Mouse (Mus musculus) left cerebral cortex, postnatal 25 days (tissue): ENCODE data around the gene Zcwpw1. TPM values are rescaled to one million over a fixed set of nuclear protein-coding genes. Genes with fewer than 3 reads are reported as not detected.

ENCODE experiments used
- DNase-seq, 2 experiments: peaks; one replicate each; pipeline ENCODE4 v3.0.0; 2022; ENCODE audit warnings: low spot score in 2 of 2, mixed read lengths in 1 of 2
- intact Hi-C: fragments of 180-260 bp; cut with DNase I; formaldehyde crosslinking; loops from one replicate; pipeline ENCODE4 v1.15.1; 2025
- total RNA-seq, 2 experiments: library from RNA; stranded (reverse); gene quantifications; 2 replicates each; pipeline ENCODE4 v1.2.3; 2021

The Zcwpw1 gene
- total RNA-seq, 2 experiments from 2014 or later, result 4.6 to 6.7 TPM

GRCm38 (mm10) chr5:137751988-137752387 is 35.6 kb upstream of the Zcwpw1 start:
- no peak for DNase-seq

GRCm38 (mm10) chr5:137753111-137753832 is 34.3 kb upstream of the Zcwpw1 start:
- intact Hi-C loops, result no loop called here
- no peak for DNase-seq

More at GRCm38 (mm10) chr5:137751988-137752387, 35.6 kb upstream of the Zcwpw1 start:
- intact Hi-C loops, result no loop called here

DNA sequence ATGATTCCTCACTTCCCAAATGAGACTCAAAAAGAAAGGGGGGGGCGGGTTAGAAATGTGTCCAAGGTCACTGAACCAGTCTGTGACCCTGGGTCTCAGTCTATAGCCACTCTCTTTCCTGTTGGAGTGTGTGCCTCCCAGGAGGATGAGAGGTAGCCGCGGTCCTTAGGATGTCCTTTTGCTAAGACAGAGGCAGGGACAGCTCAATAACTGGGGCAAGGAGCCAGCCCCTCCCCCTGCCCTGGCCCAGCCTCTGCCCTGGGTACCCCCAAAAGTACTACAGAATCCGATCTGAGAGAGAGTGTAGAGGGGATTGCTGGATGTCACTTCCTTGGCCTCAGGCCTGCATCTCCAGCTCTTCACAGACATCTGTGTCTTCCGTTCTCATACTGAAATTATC is 32.2 kb upstream of the Zcwpw1 start:
- DNase-seq, result no peak
- intact Hi-C loops, result loop anchor here (5.0 kb wide), 1 partner anchor 223 kb away; the partner anchor contains the start of genes Epo and Gnb2

DNA sequence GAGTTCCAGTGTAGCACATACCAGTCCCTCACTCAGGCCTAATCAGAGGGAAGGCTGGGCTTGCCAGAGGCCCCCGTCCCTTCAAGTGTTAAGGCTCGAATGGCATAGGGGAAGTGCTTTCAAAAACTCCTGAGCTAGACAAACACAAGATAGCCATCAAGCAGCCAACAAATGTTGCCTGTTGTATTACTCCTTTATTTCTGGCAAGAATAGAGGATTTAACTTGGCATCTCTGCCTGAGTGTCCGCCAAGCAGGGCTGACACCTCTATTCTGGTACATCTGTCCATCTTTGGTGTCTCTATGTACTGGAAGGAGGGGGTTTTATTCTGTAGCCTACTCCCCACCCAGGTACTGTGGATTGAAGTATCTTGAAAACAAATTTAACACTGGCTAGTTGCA is 31.5 kb upstream of the Zcwpw1 start:
- no peak for DNase-seq

DNA sequence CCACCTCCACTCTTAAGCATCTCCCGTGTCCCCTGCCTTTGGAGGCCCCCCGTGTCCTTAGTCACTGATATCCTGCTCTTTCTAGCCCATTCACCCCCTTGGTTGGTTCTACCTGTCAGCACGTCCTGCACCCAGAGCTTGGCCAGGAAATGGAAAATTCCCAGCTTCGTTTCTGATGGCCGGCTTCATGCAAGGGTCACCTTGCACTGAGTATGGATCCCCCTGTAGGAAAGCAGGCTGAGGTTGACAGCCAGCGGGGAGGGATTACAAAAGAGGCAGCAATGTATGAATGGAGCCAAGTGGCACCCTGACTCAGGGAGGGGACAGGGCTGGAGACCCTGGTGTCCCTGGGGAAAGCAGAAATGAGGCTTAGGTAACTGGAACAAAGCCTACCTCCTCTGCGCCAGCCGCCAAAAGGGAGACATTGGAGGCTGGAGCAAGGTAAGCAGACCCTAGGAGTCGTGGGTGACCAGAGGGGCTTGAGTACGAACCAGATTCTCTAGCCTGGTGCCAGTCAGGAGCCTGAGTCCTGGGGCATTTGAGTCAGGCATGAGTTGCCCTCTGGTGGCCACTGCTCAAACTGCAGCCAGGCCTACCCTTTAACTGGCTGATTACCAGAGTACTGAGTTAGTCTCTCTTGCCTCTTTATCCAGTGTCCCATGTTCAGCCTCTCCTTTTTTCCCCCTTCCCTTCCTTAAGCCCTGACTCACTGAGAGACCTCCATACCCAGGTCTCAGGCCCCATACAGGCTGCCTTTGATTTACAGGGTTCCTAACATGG is 30.5 kb upstream of the Zcwpw1 start:
- intact Hi-C loops, result loop anchor here (1.0 to 5.0 kb wide), 2 partner anchors 100 to 225 kb away; partner anchors contain the start of genes Epo and Gnb2
- DNase-seq, result peak; percentile 88 to 92

More for the DNA sequence above, 31.5 kb upstream of the Zcwpw1 start:
- intact Hi-C loops, result loop anchor here (5.0 kb wide), 1 partner anchor 224 kb away; the partner anchor contains the start of genes Epo and Gnb2

DNA sequence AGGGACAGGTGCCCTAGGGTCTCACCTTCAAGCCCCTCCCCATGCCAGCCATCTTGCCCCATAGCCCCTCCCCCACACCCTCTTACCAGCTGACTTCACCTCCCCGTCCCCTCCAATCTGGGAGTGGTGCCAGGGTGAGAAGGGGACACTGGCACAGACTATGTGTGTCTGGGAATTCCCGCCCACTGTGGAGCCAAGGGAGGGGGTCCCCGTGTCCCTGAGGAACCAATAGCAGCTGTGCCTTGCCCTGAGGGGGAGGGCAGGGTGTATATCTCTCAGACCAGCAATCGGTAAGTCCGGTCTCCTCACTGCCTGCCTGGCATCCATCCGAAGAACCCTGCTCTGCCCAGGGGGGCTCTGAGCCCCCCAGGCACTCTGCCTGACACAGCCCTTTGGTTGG is 29.7 kb upstream of the Zcwpw1 start:
- peak; percentile 68 to 85 for DNase-seq
- intact Hi-C loops, result loop anchor here (1.0 to 5.0 kb wide), 2 partner anchors 101 to 226 kb away; partner anchors contain the start of genes Epo and Gnb2

GRCm38 (mm10) chr5:137758921-137759534 is 28.6 kb upstream of the Zcwpw1 start:
- intact Hi-C loops, result loop anchor here (5.0 kb wide), 1 partner anchor 227 kb away; the partner anchor contains the start of genes Epo and Gnb2
- no peak for DNase-seq

DNA sequence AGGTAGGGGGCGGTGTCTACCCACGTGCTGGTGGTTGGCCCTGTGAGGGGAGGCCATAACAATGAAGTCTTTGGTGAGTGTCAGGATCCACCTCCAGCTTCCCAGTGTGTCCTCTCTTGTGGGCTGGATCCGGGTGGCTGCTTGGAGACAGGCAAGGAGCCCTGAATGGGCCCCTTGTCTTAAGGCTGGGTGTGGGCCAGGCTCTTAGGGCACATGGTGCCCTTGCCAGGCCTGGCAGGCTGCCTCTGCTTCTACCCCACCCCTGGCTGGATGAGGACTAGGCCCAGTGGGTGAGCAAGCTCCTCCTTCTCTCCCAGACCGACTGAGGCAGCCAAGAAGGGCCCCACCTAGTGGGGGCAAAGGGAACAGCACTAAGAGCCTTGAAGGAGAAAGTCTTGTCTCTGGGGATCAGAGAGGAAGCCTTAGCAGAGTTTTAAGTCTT is 27.6 kb upstream of the Zcwpw1 start:
- peak; percentile 84 to 90 for DNase-seq
- intact Hi-C loops, result loop anchor here (5.0 kb wide), 1 partner anchor 228 kb away; the partner anchor contains the start of genes Epo and Gnb2

GRCm38 (mm10) chr5:137764609-137765340 is 22.8 kb upstream of the Zcwpw1 start:
- intact Hi-C loops, result no loop called here
- no peak for DNase-seq

DNA sequence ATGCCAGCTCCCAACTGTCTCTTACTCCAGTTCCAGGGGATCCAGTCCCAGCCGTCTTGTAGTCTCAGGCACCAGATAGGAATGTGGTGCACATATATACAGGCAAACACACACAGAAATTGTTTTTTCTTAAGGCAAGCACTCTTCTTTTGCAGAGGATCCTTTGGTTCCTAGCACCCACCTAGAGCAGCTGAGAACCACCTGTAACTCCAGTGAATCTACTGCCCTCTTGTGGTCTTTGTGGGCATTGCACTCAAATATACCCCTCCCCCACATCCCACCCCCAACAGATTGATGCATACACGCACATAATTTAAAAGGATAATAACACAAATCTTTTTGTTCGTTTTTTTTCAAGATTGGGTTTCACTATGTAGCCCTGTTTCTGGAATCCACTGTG is 21.3 kb upstream of the Zcwpw1 start:
- intact Hi-C loops, result no loop called here
- DNase-seq, result no peak

- intact Hi-C loops, result no loop called here
- DNase-seq, result no peak
These were observed 19.1 kb upstream of the Zcwpw1 start for GRCm38 (mm10) chr5:137768475-137768874.

- intact Hi-C loops, result loop anchor here (10.0 kb wide), 1 partner anchor 426 kb away; no protein-coding TSS in a partner anchor
- DNase-seq, result no peak
These were observed 16.9 kb upstream of the Zcwpw1 start for GRCm38 (mm10) chr5:137770709-137771108.

GRCm38 (mm10) chr5:137772755-137773154 is 14.8 kb upstream of the Zcwpw1 start:
- intact Hi-C loops, result loop anchor here (10.0 kb wide), 1 partner anchor 428 kb away; no protein-coding TSS in a partner anchor
- no peak for DNase-seq

- DNase-seq, result no peak
- intact Hi-C loops, result loop anchor here (10.0 kb wide), 1 partner anchor 431 kb away; no protein-coding TSS in a partner anchor
These were observed 11.9 kb upstream of the Zcwpw1 start for GRCm38 (mm10) chr5:137775587-137776290.

- DNase-seq, result no peak
- intact Hi-C loops, result loop anchor here (10.0 kb wide), 1 partner anchor 432 kb away; no protein-coding TSS in a partner anchor
These were observed 11.1 kb upstream of the Zcwpw1 start for GRCm38 (mm10) chr5:137776408-137776918.

- DNase-seq, result no peak
- intact Hi-C loops, result loop anchor here (10.0 kb wide), 1 partner anchor 433 kb away; no protein-coding TSS in a partner anchor
These were observed 10.2 kb upstream of the Zcwpw1 start for GRCm38 (mm10) chr5:137777267-137777845.

DNA sequence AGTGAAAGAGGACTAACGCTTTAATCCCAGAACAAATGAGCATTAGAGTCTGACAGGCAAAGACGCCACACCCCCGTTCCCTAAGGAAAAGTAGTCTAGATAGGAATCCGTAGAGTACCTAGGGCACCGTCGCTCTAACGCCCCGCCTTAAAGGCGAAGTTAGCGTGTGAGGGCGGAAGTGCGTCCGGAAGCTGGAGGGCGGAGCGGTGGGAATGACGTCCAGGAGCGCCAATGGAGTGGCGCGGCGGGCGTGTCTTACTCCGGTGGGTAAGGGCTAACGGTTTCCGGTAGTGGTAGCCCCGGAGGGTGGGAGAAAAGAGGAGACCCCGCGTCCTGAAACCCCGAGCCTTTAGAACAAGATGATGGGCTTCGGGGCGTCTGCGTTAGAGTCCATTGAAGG is 9.0 kb upstream of the Zcwpw1 start, which contains the start of gene Ppp1r35:
Gene Ppp1r35 (plus strand): TSS at position 215 of the 400 bp plus-strand sequence.
- intact Hi-C loops, result loop anchor here (10.0 kb wide), 1 partner anchor 434 kb away; no protein-coding TSS in a partner anchor

More for the DNA sequence above, 9.0 kb upstream of the Zcwpw1 start, which contains the start of gene Ppp1r35:
- peak; percentile 98 for DNase-seq
